Mouse (Mus musculus): ENCODE results near the gene Gm11567. TPM values are rescaled to one million over a fixed set of nuclear protein-coding genes. Genes with fewer than 3 reads are reported as not detected.

Gm11567 gene
- total RNA-seq (2023): not detected in 2 replicates

GRCm38 (mm10) chr11:99878887-99879286 is at the start of gene Gm11567:
Gm11567 (plus strand) TSS chr11:99879187.

GRCm38 (mm10) chr11:99837966-99838365 is 41.0 kb upstream of the Gm11567 start, which contains the start of gene 2300003K06Rik:
2300003K06Rik (minus strand) TSS chr11:99838066.

GRCm38 (mm10) chr11:99851508-99851907 is 27.5 kb upstream of the Gm11567 start, which contains the start of gene Krtap4-16:
Krtap4-16 (minus strand) TSS chr11:99851608.

GRCm38 (mm10) chr11:99857617-99858016 is 21.4 kb upstream of the Gm11567 start, which contains the start of gene Gm11568:
Gm11568 (plus strand) TSS chr11:99857917.

GRCm38 (mm10) chr11:99864176-99864575 is 14.8 kb upstream of the Gm11567 start, which contains the start of gene Gm11559:
Gm11559 (plus strand) TSS chr11:99864476.

GRCm38 (mm10) chr11:99873089-99873488 is 5.9 kb upstream of the Gm11567 start, which contains the start of gene Krtap9-1:
Krtap9-1 (plus strand) TSS chr11:99873389.

GRCm38 (mm10) chr11:99907620-99908019 is 28.6 kb downstream of the Gm11567 start, which contains the start of gene Krtap31-1:
Krtap31-1 (plus strand) TSS chr11:99907920.

GRCm38 (mm10) chr11:99914451-99914850 is 35.5 kb downstream of the Gm11567 start, which contains the start of gene Gm11565:
Gm11565 (plus strand) TSS chr11:99914751.

Other genes starting within 250 kb of the Gm11567 start
- not detected in 2 replicates for gene Krtap4-2, start 244.1 kb upstream of the Gm11567 start, total RNA-seq (2023)
- gene Krtap4-7, start 235.1 kb upstream of the Gm11567 start, total RNA-seq (2023): not detected in 2 replicates
- gene Gm11555, start 229.0 kb upstream of the Gm11567 start, total RNA-seq (2023): not detected in 2 replicates
- gene Gm11563, start 220.2 kb upstream of the Gm11567 start, total RNA-seq (2023): not detected in 2 replicates
- gene Krtap4-6, start 213.2 kb upstream of the Gm11567 start, total RNA-seq (2023): not detected in 2 replicates
- gene Gm14190, start 188.4 kb upstream of the Gm11567 start, total RNA-seq (2023): not detected in 2 replicates
- not detected in 2 replicates for gene Gm14180, start 144.9 kb upstream of the Gm11567 start, total RNA-seq (2023)
- gene Gm11595, start 106.3 kb upstream of the Gm11567 start, total RNA-seq (2023): not detected in 2 replicates
- gene Krtap4-8, start 98.5 kb upstream of the Gm11567 start, total RNA-seq (2023): not detected in 2 replicates
- not detected in 2 replicates for gene Krtap4-9, start 94.0 kb upstream of the Gm11567 start, total RNA-seq (2023)
- gene Gm11596, start 85.7 kb upstream of the Gm11567 start, total RNA-seq (2023): not detected in 2 replicates
- gene Gm11569, start 80.3 kb upstream of the Gm11567 start, total RNA-seq (2023): not detected in 2 replicates
- gene Gm11554, start 74.7 kb upstream of the Gm11567 start, total RNA-seq (2023): not detected in 2 replicates
- gene Krtap4-13, start 69.3 kb upstream of the Gm11567 start, total RNA-seq (2023): not detected in 2 replicates
- gene Gm11564, start 63.5 kb upstream of the Gm11567 start, total RNA-seq (2023): not detected in 2 replicates
- gene 2300003K06Rik, start 41.1 kb upstream of the Gm11567 start, total RNA-seq (2023): not detected in 2 replicates
- not detected in 2 replicates for gene Krtap4-16, start 27.6 kb upstream of the Gm11567 start, total RNA-seq (2023)
- gene Gm11568, start 21.3 kb upstream of the Gm11567 start, total RNA-seq (2023): not detected in 2 replicates
- not detected in 2 replicates for gene Gm11559, start 14.7 kb upstream of the Gm11567 start, total RNA-seq (2023)
- gene Krtap9-1, start 5.8 kb upstream of the Gm11567 start, total RNA-seq (2023): not detected in 2 replicates
- not detected in 2 replicates for gene Krtap31-1, start 28.7 kb downstream of the Gm11567 start, total RNA-seq (2023)
- not detected in 2 replicates for gene Gm11565, start 35.6 kb downstream of the Gm11567 start, total RNA-seq (2023)
- gene Krtap31-2, start 57.1 kb downstream of the Gm11567 start, total RNA-seq (2023): not detected in 2 replicates
- not detected in 2 replicates for gene Krtap9-5, start 69.3 kb downstream of the Gm11567 start, total RNA-seq (2023)
- gene Krtap29-1, start 99.9 kb downstream of the Gm11567 start, total RNA-seq (2023): not detected in 2 replicates
- not detected in 2 replicates for gene Krtap16-1, start 107.4 kb downstream of the Gm11567 start, total RNA-seq (2023)
- gene Krtap17-1, start 114.8 kb downstream of the Gm11567 start, total RNA-seq (2023): not detected in 2 replicates
- gene Krt33a, start 137.0 kb downstream of the Gm11567 start, total RNA-seq (2023): not detected in 2 replicates
- not detected in 2 replicates for gene Krt33b, start 150.7 kb downstream of the Gm11567 start, total RNA-seq (2023)
- gene Krt34, start 162.4 kb downstream of the Gm11567 start, total RNA-seq (2023): not detected in 2 replicates
- gene Krt31, start 171.4 kb downstream of the Gm11567 start, total RNA-seq (2023): not detected in 2 replicates
- not detected in 2 replicates for gene Krt32, start 209.0 kb downstream of the Gm11567 start, total RNA-seq (2023)
- not detected in 2 replicates for gene Krt35, start 217.1 kb downstream of the Gm11567 start, total RNA-seq (2023)
- gene Krt36, start 226.4 kb downstream of the Gm11567 start, total RNA-seq (2023): not detected in 2 replicates
- gene Krt13, start 242.4 kb downstream of the Gm11567 start, total RNA-seq (2023): not detected in 2 replicates

Data from neutrophil, adult 65 days (primary cell).